Mouse (Mus musculus) left cerebral cortex, adult 2 months (tissue): ENCODE measurements around the gene Alk. TPM values are rescaled to one million over a fixed set of nuclear protein-coding genes. Genes with fewer than 3 reads are reported as not detected.

Experiments
- DNase-seq, 2 experiments: peaks; one replicate each; pipeline ENCODE4 v3.0.0; 2021 to 2022; ENCODE audit warnings: low spot score in 2 of 2, mixed read lengths in 1 of 2; ENCODE audit errors: extremely low spot score in 1 of 2
- H3K27ac ChIP-seq: fragments of 200-600 bp; 2 replicates; pipeline ENCODE4 v1.8.1; 2022
- H3K4me3 ChIP-seq: fragments of 200-600 bp; 2 replicates; pipeline ENCODE4 v1.8.1; 2022
- CTCF ChIP-seq: fragments of 200-600 bp; IDR thresholded peaks from 2 replicates; pipeline ENCODE4 v1.8.1; 2022; ENCODE audit warnings: antibody characterized with exemption, mild to moderate bottlenecking, moderate library complexity
- intact Hi-C: fragments of 180-260 bp; cut with DNase I; formaldehyde crosslinking; loops from one replicate; pipeline ENCODE4 v1.15.1; 2025
- total RNA-seq, 2 experiments: library from RNA; stranded (reverse); gene quantifications; 2 replicates each; pipeline ENCODE4 v1.2.3; 2021

Alk gene
- total RNA-seq, 2 experiments from 2014 or later, result 8.5 to 9.0 TPM

DNA sequence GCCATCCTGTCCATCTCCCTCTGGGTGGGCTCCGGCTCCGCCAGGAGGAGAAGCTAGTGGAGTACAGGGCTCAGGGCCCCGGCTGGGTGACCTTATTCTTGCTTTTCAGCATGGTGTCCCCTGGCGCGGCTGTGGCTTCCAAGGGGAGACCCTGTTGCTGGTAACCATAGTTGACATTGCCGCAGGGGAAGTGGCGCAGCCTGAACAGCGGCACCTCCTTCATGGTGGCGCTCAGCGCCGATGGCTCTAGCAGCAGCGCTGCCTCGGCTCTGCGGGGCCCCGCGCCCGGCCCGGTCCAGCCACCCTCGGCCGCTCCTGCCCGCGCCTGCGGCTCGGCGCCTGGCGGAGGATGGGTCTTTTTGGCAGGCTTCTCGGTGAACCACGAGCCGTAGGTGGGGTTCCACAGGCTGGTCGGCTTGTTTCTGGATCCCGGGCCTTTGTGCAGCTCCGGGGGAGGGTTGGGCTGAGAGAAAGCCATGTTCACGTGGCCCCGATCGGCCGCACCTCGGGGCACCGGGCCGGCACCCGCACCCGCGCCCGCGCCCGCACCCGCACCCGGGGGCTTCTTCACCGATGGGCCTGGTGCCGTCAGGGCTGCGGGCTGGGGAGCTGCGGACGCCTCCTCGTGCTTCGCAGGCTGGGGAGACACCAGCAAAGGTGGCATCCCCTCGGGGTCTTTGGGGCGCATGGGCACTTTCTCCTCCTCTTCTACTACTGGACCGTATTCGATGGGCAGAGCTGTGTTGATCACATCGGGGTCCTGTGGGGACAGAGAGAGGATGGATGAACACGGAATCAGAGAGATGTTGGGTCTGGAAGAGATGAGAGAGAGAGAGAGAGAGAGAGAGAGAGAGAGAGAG lies 734.8 kb downstream of the Alk start:
- peak; percentile 32 to 42 for DNase-seq
- peak overlapping the region; percentile 41 for H3K4me3 ChIP-seq
- TF ChIP-seq CTCF, result no peak
- no peak overlapping the region for H3K27ac ChIP-seq
- intact Hi-C loops, result loop anchor here (5.0 kb wide), 2 partner anchors 87 to 302 kb away; no protein-coding TSS in a partner anchor

DNA sequence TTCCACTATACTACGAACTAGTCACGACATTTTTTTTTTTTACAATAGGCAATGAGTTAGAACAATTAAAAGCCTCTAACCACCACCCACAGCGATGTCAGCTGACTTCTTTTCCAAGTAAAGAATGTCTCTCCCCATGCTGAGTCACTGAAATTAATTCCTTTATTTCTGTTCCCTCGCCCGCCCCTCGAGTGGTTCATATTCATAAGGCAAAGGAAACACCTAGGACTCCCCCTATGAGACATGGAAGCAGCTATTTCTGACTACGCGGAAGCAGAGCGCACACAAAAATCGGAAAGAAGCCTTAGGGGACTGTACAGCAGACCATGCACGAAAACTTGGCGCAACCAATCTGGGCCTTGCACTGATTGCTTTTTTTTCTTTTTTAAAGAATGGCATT lies 735.6 kb downstream of the Alk start:
- intact Hi-C loops, result no loop called here
- Histone ChIP-seq H3K27ac (no peak overlapping the region), H3K4me3 (no peak overlapping the region; the same call in 1 of the 2 replicates)
- peak in 1 of 2 experiments; percentile 25 for DNase-seq
- no peak for TF ChIP-seq CTCF

DNA sequence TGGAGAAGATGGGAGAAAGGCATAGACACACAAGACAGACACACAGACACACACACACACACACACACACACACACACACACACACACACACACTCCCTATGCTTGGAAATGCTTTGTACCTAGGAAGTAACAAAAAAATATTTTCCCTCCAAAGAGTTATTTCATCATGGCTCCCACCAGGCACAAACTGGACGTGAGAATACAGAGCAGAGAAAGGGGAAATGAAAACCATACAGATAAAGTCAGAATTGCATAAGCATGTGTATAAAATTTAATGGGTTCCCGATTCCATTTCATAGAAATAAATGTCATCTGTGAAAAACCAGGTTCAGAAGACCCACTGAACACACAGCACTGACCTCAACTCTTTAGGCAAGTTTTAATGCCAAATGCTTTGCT lies 736.5 kb downstream of the Alk start:
- Histone ChIP-seq H3K4me3 (no peak overlapping the region), H3K27ac (no peak overlapping the region)
- no peak for DNase-seq
- intact Hi-C loops, result no loop called here
- TF ChIP-seq CTCF, result no peak

DNA sequence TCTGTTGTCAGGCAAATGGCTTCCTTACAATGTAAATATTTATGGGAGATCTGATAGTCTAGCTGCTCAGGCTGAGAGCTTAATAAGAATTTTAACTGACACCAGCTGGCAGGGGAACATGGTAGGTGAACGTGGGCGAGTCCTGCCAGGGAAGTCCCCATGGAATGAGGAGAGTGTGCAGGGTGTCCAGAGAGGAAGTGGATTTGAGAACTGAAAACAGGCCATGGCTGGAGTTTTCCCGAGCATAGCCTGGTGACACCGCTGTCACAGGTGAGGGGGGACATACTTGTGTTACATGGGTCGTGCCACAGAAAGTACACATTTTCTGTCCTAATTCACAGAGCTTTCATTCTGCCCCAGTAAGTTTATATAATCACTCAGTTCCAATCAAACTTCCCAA lies 739.0 kb downstream of the Alk start:
- no peak overlapping the region for H3K27ac ChIP-seq
- no peak for TF ChIP-seq CTCF
- no peak for DNase-seq
- intact Hi-C loops, result no loop called here
- no peak overlapping the region for H3K4me3 ChIP-seq

DNA sequence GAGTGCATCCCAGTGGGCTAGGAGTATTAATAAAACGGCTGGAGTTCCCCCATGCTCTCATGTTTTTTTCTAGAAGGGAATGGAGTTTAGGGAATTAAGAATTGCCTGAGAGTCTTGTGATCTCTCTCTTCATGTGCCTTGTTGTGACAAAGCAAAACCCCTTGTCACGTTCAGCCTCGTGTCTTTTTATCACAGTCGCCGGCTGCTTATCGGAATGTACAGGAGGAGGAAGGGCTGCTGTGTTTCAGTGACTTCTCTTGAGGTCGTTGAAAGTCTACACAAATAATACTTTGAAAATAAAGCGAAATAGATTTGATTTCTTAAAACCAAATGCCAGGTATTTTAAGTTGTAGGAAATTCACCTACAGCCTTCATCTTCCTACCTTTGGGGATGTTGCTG lies 740.4 kb downstream of the Alk start:
- DNase-seq, result no peak
- no peak overlapping the region for H3K4me3 ChIP-seq
- TF ChIP-seq CTCF, result no peak
- intact Hi-C loops, result no loop called here
- no peak overlapping the region for H3K27ac ChIP-seq

DNA sequence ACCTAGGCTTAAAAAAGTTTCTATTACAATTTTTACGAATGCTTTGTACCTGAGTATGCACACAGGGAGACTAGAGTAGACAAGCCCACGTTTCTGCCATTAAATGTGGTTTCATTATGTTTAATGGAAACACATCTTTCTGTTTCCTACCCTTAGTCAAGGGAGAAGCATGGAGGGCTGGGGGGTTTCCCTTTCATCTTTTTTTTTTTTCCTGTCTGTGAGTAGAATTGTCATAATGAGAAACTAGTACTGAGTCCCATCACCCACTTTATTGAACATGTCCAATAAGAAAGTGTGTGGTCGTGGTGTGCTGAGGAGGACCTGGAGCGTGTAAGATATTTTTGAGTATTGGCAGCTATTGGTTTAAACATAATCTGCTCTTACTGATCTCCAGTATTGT lies 741.5 kb downstream of the Alk start:
- DNase-seq, result no peak
- intact Hi-C loops, result no loop called here
- TF ChIP-seq CTCF, result no peak
- no peak overlapping the region for H3K27ac ChIP-seq
- H3K4me3 ChIP-seq, result no peak overlapping the region

DNA sequence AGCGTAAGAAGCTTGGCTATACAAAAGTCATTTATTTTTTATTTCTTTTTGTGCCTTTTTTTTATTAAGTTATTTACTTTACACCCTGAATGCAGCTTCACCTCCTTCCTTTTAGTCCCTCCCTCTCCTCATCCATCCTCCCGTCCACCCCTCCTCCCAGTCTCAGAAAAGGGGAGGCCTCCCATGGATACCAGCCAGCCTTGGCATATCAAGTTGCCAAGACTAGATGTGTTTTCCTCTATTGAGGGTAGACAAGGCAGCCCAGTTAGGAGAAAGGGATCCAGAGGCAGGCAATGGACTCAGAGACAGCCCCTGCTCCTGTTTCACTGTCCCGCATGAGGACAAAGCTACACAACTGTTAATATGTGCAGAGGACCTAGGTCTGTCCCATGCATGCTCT lies 742.2 kb downstream of the Alk start:
- Histone ChIP-seq H3K4me3 (no peak overlapping the region), H3K27ac (no peak overlapping the region)
- intact Hi-C loops, result no loop called here
- TF ChIP-seq CTCF, result no peak
- DNase-seq, result no peak

DNA sequence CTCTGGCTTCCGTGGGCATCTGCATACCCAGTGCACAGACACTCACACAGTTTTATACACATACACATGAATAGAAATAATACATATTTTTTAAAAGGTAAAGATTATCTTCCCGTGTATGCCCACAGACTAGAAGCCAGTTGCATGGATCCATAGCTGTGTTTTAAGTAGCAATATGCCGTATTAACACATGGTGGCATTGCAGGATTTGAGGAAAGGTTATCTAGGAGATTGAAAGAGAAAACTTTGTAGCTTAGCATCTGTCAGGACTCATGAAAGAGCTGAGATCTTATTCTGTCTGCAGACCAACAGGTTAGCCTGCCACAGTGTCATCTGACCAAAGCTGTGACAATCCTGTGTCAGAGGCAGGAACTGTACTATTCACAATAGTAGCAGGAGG lies 772.5 kb downstream of the Alk start:
- no peak overlapping the region for H3K27ac ChIP-seq
- TF ChIP-seq CTCF, result no peak; the same call in 1 of the 2 replicates
- intact Hi-C loops, result no loop called here
- no peak overlapping the region for H3K4me3 ChIP-seq
- no peak for DNase-seq

DNA sequence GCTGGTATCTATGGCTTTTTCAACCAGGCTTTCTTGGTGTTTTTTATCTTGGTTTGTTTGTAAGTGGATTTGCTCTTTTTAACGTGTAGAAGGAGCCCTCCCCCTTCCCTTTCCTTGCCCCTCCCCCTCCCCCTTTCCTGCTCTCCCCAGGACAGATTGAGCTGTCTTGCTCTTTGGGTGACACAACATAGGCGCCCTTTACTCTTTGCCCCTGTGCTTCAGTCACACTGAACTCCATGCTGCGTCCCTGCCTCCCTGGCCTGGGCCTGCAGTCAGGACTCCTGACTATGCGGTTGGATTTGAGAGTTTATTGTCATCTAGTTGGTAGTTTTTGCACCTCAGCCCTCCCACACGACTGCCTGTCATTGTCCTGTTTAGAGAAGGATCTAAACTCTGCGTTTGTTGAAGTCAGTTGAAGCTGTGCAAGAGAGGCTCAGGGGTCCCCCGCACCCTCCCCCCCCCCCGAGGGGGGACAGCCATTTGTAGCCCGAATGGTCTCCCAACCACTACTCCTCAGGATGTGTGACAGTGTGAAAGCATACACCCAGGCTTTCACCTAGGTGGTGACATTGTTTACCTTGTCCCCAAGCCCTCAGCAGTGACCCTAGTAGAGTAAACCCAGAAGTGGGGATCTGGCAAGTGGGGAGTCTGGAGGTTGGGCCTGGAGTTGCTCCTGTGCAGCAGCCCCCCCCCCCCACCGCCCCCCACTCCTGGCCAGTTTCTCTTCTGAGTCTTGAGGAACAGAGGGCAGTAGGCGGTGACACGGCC lies 775.6 kb downstream of the Alk start:
- Histone ChIP-seq H3K4me3 (no peak overlapping the region), H3K27ac (no peak overlapping the region)
- intact Hi-C loops, result no loop called here
- DNase-seq, result no peak
- no peak for TF ChIP-seq CTCF

DNA sequence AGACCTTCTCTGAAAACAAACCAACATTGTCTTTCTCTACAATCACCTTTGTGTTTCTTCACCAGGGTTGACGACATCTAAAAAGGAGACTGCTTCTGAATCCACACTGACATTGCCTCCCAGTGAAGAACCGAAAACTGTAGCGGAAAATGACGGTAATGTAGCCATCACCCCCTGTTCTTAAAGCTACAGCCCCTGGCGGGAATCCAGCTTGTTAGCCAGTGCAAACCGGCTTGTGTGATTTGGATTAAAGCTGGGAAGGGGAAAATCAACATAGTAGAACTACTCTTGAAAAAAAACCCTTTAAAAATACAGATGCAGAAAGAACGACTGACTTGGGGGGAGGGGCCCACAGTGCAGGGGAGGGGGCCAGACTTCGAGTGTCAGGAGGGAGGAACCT lies 776.8 kb downstream of the Alk start:
- intact Hi-C loops, result no loop called here
- no peak for DNase-seq
- Histone ChIP-seq H3K4me3 (no peak overlapping the region), H3K27ac (no peak overlapping the region)
- TF ChIP-seq CTCF, result no peak

DNA sequence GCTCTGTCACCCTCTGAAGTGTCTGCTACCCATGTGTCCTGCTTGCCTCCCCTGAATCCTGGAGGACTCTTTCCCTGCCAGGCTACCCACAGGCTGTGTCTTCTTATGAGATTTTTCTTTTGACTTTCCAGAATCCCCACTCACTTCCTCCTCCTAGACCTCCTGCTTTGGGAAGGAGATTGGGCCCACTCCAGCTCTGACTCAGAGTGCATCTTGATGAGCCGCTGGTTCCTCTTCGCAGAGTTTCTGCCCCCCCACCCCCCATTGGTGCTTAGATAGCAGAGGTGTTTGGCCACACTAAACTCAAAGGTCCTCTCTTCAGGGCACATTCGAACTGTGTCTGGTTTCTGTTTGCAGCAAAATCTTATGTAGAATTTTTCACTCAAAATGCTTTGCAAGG lies 777.8 kb downstream of the Alk start:
- intact Hi-C loops, result no loop called here
- DNase-seq, result no peak
- no peak overlapping the region for H3K4me3 ChIP-seq
- TF ChIP-seq CTCF, result no peak
- no peak overlapping the region for H3K27ac ChIP-seq

DNA sequence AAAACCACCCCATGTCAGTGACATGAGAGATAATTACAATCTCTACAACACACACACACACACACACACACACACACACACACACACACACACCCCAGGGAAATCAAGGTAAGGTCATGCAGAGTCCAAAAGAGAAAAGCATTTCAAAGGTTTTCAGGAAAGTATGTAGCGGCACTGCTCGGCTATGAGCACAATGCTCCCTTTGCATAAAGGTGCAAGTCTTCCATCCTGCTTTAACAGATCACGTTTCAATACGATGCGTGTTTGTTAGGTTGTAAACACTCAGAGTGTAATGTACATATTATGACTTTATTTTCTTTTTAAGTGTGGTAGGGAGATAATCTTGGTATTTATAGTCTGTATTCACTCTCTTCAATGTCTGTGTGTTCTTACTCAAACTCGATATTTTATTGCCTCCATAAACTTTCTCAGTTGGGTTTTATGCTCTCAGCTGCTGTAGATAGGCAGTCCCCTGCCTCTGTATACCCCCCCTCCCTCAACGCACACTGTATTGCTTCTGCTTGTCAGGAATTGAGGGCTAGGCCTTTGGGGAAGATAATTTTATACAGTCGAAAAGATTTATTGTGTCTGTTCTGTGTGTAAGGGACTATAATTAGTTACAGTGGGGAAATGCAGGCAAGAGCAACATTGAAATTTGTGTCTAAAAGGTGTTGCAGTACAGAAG lies 780.7 kb downstream of the Alk start:
- DNase-seq, result no peak
- intact Hi-C loops, result no loop called here
- Histone ChIP-seq H3K4me3 (no peak overlapping the region), H3K27ac (no peak overlapping the region)
- TF ChIP-seq CTCF, result no peak

Other genes with a start within 250 kb of the Alk start
- gene Ypel5, start 231.8 kb upstream of the Alk start, total RNA-seq, result 10 to 100 TPM; 80.4 to 92.3 TPM